In genomic region chr11:33115796-33116195, GRCm38 (mm10) we compare ENCODE assay signal across 21 mouse cellular contexts. TPM values are rescaled to one million over a fixed set of nuclear protein-coding genes. Genes with fewer than 3 reads are reported as not detected.
DNase-seq lines count a peak whose midpoint lies in the region; ATAC-seq and TF ChIP-seq lines count a peak whose summit lies in the region.
"Had no signal": no experiment of that assay in that cellular context is flagged by ENCODE, and none has a peak within 500 bp of the region (broad histone marks: within the 10 kb centered on the region; RNA-seq: fewer than 3 reads in every experiment).

No protein-coding gene starts in this region.

- H3K9me3 ChIP-seq in hindbrain, postnatal 0 days (ENCODE audit: low read length): no peaks in the 10 kb centered on the region
- H3K9me3 ChIP-seq in hindbrain, embryonic 14.5 days (ENCODE audit: control insufficient read depth, low read length): no peaks in the 10 kb centered on the region; the same call in 1 of the 2 replicates
- no peaks in the 10 kb centered on the region for H3K9me3 ChIP-seq in midbrain, postnatal 0 days (ENCODE audit: low read length)
- H3K9me3 ChIP-seq in midbrain, embryonic 13.5 days: no peaks in the 10 kb centered on the region
- H3K9me3 ChIP-seq: embryonic facial prominence, embryonic 12.5 days; embryonic facial prominence, embryonic 15.5 days; hindbrain, embryonic 12.5 days; intestine, embryonic 15.5 days had no signal

- no peaks in the 10 kb centered on the region for H3K4me1 ChIP-seq in hindbrain, postnatal 0 days (ENCODE audit: insufficient read depth, low read length)
- H3K4me1 ChIP-seq in hindbrain, embryonic 14.5 days (replicated peaks; ENCODE audit: control insufficient read depth, insufficient read depth, low read length): no peaks in the 10 kb centered on the region
- H3K4me1 ChIP-seq in midbrain, postnatal 0 days (ENCODE audit: insufficient read depth, low read length): no peaks in the 10 kb centered on the region
- no peaks in the 10 kb centered on the region for H3K4me1 ChIP-seq in midbrain, embryonic 13.5 days (replicated peaks)
- H3K4me1 ChIP-seq: embryonic facial prominence, embryonic 12.5 days; embryonic facial prominence, embryonic 15.5 days; intestine, embryonic 15.5 days had no signal

- H3K9ac ChIP-seq in hindbrain, postnatal 0 days (replicated peaks; ENCODE audit: low read length): no peak overlapping the region
- H3K9ac ChIP-seq in hindbrain, embryonic 14.5 days: no peak overlapping the region
- H3K9ac ChIP-seq in midbrain, postnatal 0 days (replicated peaks; ENCODE audit: low read length, poor library complexity, severe bottlenecking): no peak overlapping the region
- H3K9ac ChIP-seq in midbrain, embryonic 13.5 days (replicated peaks): no peak overlapping the region
- H3K9ac ChIP-seq: embryonic facial prominence, embryonic 12.5 days; embryonic facial prominence, embryonic 15.5 days; forebrain, postnatal 0 days; hindbrain, embryonic 12.5 days; intestine, embryonic 15.5 days had no signal

- 67% methylated on average over 3 of the region's 3 CpGs for WGBS in hindbrain, postnatal 0 days
- 81% methylated on average over 3 of the region's 3 CpGs for WGBS in hindbrain, embryonic 14.5 days
- WGBS in midbrain, postnatal 0 days: 91% methylated on average over 3 of the region's 3 CpGs
- WGBS in midbrain, embryonic 13.5 days: 81% methylated on average over 3 of the region's 3 CpGs

- H3K36me3 ChIP-seq in hindbrain, postnatal 0 days (ENCODE audit: insufficient read depth, low read length): no peaks in the 10 kb centered on the region
- no peaks in the 10 kb centered on the region for H3K36me3 ChIP-seq in hindbrain, embryonic 14.5 days (replicated peaks; ENCODE audit: control insufficient read depth, insufficient read depth)
- H3K36me3 ChIP-seq in midbrain, postnatal 0 days (ENCODE audit: insufficient read depth, low read length): no peaks in the 10 kb centered on the region
- no peaks in the 10 kb centered on the region for H3K36me3 ChIP-seq in midbrain, embryonic 13.5 days
- H3K36me3 ChIP-seq: embryonic facial prominence, embryonic 12.5 days; hindbrain, embryonic 12.5 days; intestine, embryonic 15.5 days had no signal

- no peak overlapping the region for H3K4me2 ChIP-seq in hindbrain, postnatal 0 days (ENCODE audit: low read depth, low read length)
- H3K4me2 ChIP-seq in hindbrain, embryonic 14.5 days (replicated peaks): no peak overlapping the region
- no peak overlapping the region for H3K4me2 ChIP-seq in midbrain, postnatal 0 days (ENCODE audit: low read depth, low read length, poor library complexity, severe bottlenecking)
- no peak overlapping the region for H3K4me2 ChIP-seq in midbrain, embryonic 13.5 days (replicated peaks)
- H3K4me2 ChIP-seq: embryonic facial prominence, embryonic 12.5 days; embryonic facial prominence, embryonic 15.5 days; heart, embryonic 11.5 days; hindbrain, embryonic 12.5 days; intestine, embryonic 15.5 days had no signal

- no peak overlapping the region for H3K4me3 ChIP-seq in hindbrain, postnatal 0 days (ENCODE audit: low read length)
- no peak overlapping the region for H3K4me3 ChIP-seq in hindbrain, embryonic 14.5 days (replicated peaks; ENCODE audit: low read length)
- no peak overlapping the region for H3K4me3 ChIP-seq in midbrain, postnatal 0 days (ENCODE audit: low read depth, low read length)
- H3K4me3 ChIP-seq in midbrain, embryonic 13.5 days (replicated peaks): no peak overlapping the region
- H3K4me3 ChIP-seq: embryonic facial prominence, embryonic 12.5 days; embryonic facial prominence, embryonic 15.5 days; gastrocnemius, adult 2 months; hindbrain, embryonic 12.5 days; intestine, embryonic 15.5 days had no signal

- peak; percentile 54 to 57 for DNase-seq in cerebellum, postnatal 10 days
- DNase-seq in cerebellum, adult 9-11 months: no peak
- peak; percentile 10 for DNase-seq in hindbrain, postnatal 0 days (ENCODE audit: low spot score)
- no peak for DNase-seq in hindbrain, embryonic 14.5 days (ENCODE audit: low spot score)
- peak; percentile 14 for DNase-seq in midbrain, postnatal 0 days (ENCODE audit: low spot score)
- DNase-seq in heart, postnatal 4 days: no peak
- DNase-seq: adrenal gland, postnatal 10 days; adrenal gland, postnatal 36 days; cerebellum, adult 11 months; cerebellum, adult 2 months; forebrain, postnatal 0 days; gastrocnemius, adult 2 months; gastrocnemius, postnatal 14 days; heart, adult 11 months had no signal

- ATAC-seq in hindbrain, postnatal 0 days: no peak
- ATAC-seq in hindbrain, embryonic 14.5 days (ENCODE audit: low FRiP score): no peak
- ATAC-seq in midbrain, postnatal 0 days (ENCODE audit: low FRiP score): no peak
- no peak for ATAC-seq in midbrain, embryonic 13.5 days
- ATAC-seq: forebrain, embryonic 14.5 days; forebrain, postnatal 0 days; intestine, embryonic 15.5 days had no signal

- no peaks in the 10 kb centered on the region for H3K27me3 ChIP-seq in hindbrain, postnatal 0 days (ENCODE audit: insufficient read depth, low read length)
- no peaks in the 10 kb centered on the region for H3K27me3 ChIP-seq in hindbrain, embryonic 14.5 days (ENCODE audit: control insufficient read depth, insufficient read depth, low read length)
- H3K27me3 ChIP-seq in midbrain, postnatal 0 days (ENCODE audit: insufficient read depth, low read length): no peaks in the 10 kb centered on the region
- H3K27me3 ChIP-seq in midbrain, embryonic 13.5 days: no peaks in the 10 kb centered on the region
- H3K27me3 ChIP-seq: embryonic facial prominence, embryonic 12.5 days; hindbrain, embryonic 12.5 days; intestine, embryonic 15.5 days had no signal

- H3K27ac ChIP-seq in hindbrain, postnatal 0 days: no peak overlapping the region
- no peak overlapping the region for H3K27ac ChIP-seq in hindbrain, embryonic 14.5 days
- H3K27ac ChIP-seq in midbrain, postnatal 0 days (ENCODE audit: low read depth, low read length): no peak overlapping the region
- no peak overlapping the region for H3K27ac ChIP-seq in midbrain, embryonic 13.5 days
- H3K27ac ChIP-seq: embryonic facial prominence, embryonic 12.5 days; embryonic facial prominence, embryonic 15.5 days; gastrocnemius, adult 2 months; hindbrain, embryonic 12.5 days; intestine, embryonic 15.5 days had no signal

- no peak for TF ChIP-seq CTCF in hindbrain, postnatal 0 days (IDR thresholded peaks at IDR 0.05; ENCODE audit: low read depth)
- TF ChIP-seq CTCF in midbrain, postnatal 0 days (IDR thresholded peaks at IDR 0.05): no peak

RNA-seq across cellular contexts. Expression of gene Fgf18, which starts 31.4 kb away (rescaled TPM):
- 6.3 and 10.1 TPM in 2 replicates for total RNA-seq in hindbrain, postnatal 0 days (2014; rRNA removed)
- 10.0 and 10.3 TPM in 2 replicates for polyA plus RNA-seq in hindbrain, postnatal 0 days (2015; fragmentation: Nextera tagmentation; extraction: Ambion mirVana)
- polyA plus RNA-seq in hindbrain, embryonic 14.5 days (2014; fragmentation: Nextera tagmentation; extraction: Ambion mirVana): 9.0 and 10.1 TPM in 2 replicates
- 6.7 and 10.8 TPM in 2 replicates for total RNA-seq in midbrain, postnatal 0 days (2014; rRNA removed)
- polyA plus RNA-seq in midbrain, postnatal 0 days (2015; fragmentation: Nextera tagmentation; extraction: Ambion mirVana): 6.5 and 7.7 TPM in 2 replicates
- polyA plus RNA-seq in midbrain, embryonic 13.5 days (2015; fragmentation: Nextera tagmentation; extraction: Ambion mirVana): 3.5 and 3.6 TPM in 2 replicates
- total RNA-seq in heart, postnatal 4 days (2021): 10 to 100 TPM; 11.1 to 14.1 TPM

RNA-seq across cellular contexts. Expression of gene Npm1, which starts 47.2 kb away (rescaled TPM):
- total RNA-seq in hindbrain, postnatal 0 days (2014; rRNA removed): 143 and 182 TPM in 2 replicates
- 395 and 396 TPM in 2 replicates for polyA plus RNA-seq in hindbrain, postnatal 0 days (2015; fragmentation: Nextera tagmentation; extraction: Ambion mirVana)
- 418 and 450 TPM in 2 replicates for polyA plus RNA-seq in hindbrain, embryonic 14.5 days (2014; fragmentation: Nextera tagmentation; extraction: Ambion mirVana)
- 303 and 313 TPM in 2 replicates for total RNA-seq in midbrain, postnatal 0 days (2014; rRNA removed)
- polyA plus RNA-seq in midbrain, postnatal 0 days (2015; fragmentation: Nextera tagmentation; extraction: Ambion mirVana): 321 and 334 TPM in 2 replicates
- 592 and 605 TPM in 2 replicates for polyA plus RNA-seq in midbrain, embryonic 13.5 days (2015; fragmentation: Nextera tagmentation; extraction: Ambion mirVana)
- total RNA-seq in heart, postnatal 4 days (2021): 100 to 1,000 TPM; 272 to 297 TPM

Comparison
In these comparisons a context has a peak if more than half of its experiments do, and no peak if none do; other contexts are left out.
1. DNase-seq: peak in cerebellum, postnatal 10 days (2 of 2), hindbrain, postnatal 0 days (single experiment) and midbrain, postnatal 0 days (single experiment); none in cerebellum, adult 9-11 months (single experiment), hindbrain, embryonic 14.5 days (single experiment) and heart, postnatal 4 days (single experiment).